Mouse (Mus musculus): ENCODE measurements around the gene Pkhd1.

GRCm38 (mm10) chr1:20310925-20311324, 306.9 kb downstream of the Pkhd1 start:
- TF ChIP-seq CTCF (IDR thresholded peaks at IDR 0.05), result no peak
- TF ChIP-seq EP300 (IDR thresholded peaks at IDR 0.05), result no peak

Measured in lung, postnatal 0 days (tissue).